Mouse (Mus musculus): ENCODE measurements around the gene Sigmar1. TPM values are rescaled to one million over a fixed set of nuclear protein-coding genes. Genes with fewer than 3 reads are reported as not detected.
"Not testable (repeated sequence)": the region's sequence is repeated elsewhere in the genome, so short reads cannot be mapped to it uniquely, and the experiment has no call there.

Gene Sigmar1
- 10 to 100 TPM; 67.8 to 83.8 TPM for total RNA-seq (2021)
- long read RNA-seq, experiment 1, transcript Sigmar1-201 (4 exons, 1,640 nt), result major isoform, 49 of 72 reads
- long read RNA-seq, experiment 1, partial matches to known transcripts, result 5 of 72 reads
- long read RNA-seq, experiment 1, other reads (novel, unspliced or antisense), result 15 of 72 reads
- long read RNA-seq, experiment 2, transcript Sigmar1-201 (4 exons, 1,640 nt), result major isoform, 54 of 82 reads
- long read RNA-seq, experiment 2, partial matches to known transcripts, result 5 of 82 reads
- long read RNA-seq, experiment 2, other reads (novel, unspliced or antisense), result 14 of 82 reads

- intact Hi-C loops (cut with DNase I), result no loop called here
Observed at GRCm38 (mm10) chr4:41755338-41756305, at the start of gene Sigmar1. Sigmar1 (minus strand) TSS chr4:41756157.

GRCm38 (mm10) chr4:41783197-41783596 is 27.2 kb upstream of the Sigmar1 start:
- DNase-seq (ENCODE audit: low spot score in 2 of 2); intact Hi-C loops (cut with DNase I): not testable (repeated sequence)

More at GRCm38 (mm10) chr4:41755338-41756305, at the start of gene Sigmar1:
- DNase-seq (ENCODE audit: low spot score in 2 of 2), result peak; percentile 84 to 85

DNA sequence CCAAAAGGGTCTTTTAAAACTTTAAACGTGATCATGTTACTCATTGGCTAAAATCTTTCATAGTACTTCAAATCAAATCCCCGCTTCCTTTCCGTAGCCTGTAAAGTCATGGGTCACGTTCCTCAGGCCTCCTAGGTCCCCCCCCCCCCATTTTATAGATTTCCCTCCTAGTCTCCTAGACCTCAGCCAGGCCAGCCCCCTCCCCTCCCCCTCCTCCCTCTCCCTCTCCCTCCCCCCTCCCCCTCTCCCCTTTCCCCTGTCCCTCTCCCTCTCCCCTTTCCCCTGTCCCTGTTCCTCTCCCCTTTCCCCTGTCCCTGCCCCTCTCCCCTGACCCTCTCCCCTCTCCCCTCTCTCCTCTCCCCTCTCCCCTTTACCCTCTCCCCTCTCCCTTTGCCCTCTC is 26.8 kb upstream of the Sigmar1 start:
- DNase-seq (ENCODE audit: low spot score in 2 of 2), result not testable (repeated sequence)

DNA sequence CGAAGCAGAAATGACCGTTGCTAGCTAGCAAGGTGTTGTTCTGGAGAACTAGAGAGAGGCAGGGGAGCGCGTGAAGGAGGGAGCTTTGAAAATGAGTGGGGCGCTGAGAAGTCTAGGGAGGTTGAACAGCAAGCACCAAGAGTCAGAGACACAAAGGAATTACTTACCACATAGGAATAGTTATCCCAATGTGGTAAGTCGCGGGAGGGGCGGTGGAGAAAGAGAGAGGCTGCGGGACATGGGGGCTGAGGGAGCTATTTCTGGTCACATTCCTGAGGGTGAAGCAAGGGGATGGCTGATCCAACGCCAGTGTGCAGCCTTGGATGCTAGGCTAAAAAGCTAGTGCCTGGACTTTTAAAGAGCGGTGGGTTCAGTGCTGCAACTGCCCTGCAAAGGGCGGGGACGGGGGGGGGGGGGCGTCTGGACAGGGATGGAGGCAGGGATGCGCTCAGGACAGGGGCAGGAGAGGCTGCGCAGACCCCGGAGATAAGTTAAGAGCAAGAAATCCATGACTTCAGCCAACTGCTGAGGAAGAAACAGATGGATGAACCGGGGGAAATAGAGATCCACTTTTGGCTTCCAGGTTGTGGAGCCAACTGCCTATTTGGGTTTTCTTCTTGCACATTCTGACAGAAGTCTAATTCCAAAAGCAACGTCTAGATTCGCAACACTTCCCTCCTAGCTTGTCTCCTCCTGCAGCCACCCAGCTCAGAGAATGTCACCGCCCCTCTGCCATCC is 26.0 kb upstream of the Sigmar1 start:
- intact Hi-C loops (cut with DNase I), result not testable (repeated sequence)
- DNase-seq (ENCODE audit: low spot score in 2 of 2), result peak in 1 of 2 experiments; percentile 15

More for the DNA sequence above, 26.8 kb upstream of the Sigmar1 start:
- intact Hi-C loops (cut with DNase I), result not testable (repeated sequence)

- intact Hi-C loops (cut with DNase I), result not testable (repeated sequence)
Observed at GRCm38 (mm10) chr4:41781271-41781670, 25.3 kb upstream of the Sigmar1 start.

GRCm38 (mm10) chr4:41775840-41776239 is 19.9 kb upstream of the Sigmar1 start:
- intact Hi-C loops (cut with DNase I), result not testable (repeated sequence)

More at GRCm38 (mm10) chr4:41781271-41781670, 25.3 kb upstream of the Sigmar1 start:
- not testable (repeated sequence) for DNase-seq (ENCODE audit: low spot score in 2 of 2)

DNA sequence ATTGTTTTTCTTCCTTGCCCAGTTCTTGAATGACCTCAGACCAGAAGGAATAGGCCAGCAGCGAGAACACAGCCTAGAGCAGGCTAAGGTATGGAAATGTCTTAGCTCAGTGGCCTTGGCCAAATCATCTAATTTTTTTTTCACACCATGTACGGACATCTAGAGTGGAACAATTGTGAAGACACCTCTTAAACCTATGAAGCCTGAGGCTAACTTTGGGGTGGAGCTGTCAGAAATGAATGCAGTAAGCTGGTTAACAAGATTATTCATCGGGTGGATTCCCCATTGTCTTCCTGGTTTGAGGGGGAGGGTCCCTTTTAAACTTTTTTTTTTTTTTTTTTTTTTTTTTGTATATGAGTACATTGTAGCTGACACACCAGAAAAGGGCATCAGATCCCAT is 18.5 kb upstream of the Sigmar1 start:
- intact Hi-C loops (cut with DNase I); DNase-seq (ENCODE audit: low spot score in 2 of 2): not testable (repeated sequence)

More at GRCm38 (mm10) chr4:41775840-41776239, 19.9 kb upstream of the Sigmar1 start:
- not testable (repeated sequence) for DNase-seq (ENCODE audit: low spot score in 2 of 2)

DNA sequence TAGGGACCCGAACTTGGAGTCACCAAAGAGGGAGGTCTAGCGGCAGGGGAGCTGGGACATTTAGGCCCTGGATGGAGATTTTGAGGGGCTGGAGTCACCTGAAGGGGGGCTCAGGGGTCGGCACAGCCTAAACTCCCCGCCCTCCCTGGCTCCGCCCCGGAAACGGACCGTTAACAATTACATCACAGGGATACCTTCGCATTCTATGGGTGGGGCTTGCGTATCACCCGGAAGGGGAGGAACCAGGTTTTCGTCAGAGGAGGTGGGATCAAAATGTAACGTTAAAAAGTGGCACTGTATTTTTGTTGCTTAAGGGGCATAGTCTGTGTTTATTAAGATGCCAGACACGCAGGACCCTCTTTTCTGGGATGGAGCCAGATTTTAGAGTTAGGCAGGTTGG is 18.0 kb upstream of the Sigmar1 start, which contains the start of gene Ccl27a:
Gene Ccl27a (minus strand): TSS at position 246 of the 400 bp plus-strand sequence.
- DNase-seq (ENCODE audit: low spot score in 2 of 2), result peak; percentile 75 to 78
- intact Hi-C loops (cut with DNase I), result not testable (repeated sequence)

- intact Hi-C loops (cut with DNase I); DNase-seq (ENCODE audit: low spot score in 2 of 2): not testable (repeated sequence)
Observed at GRCm38 (mm10) chr4:41773502-41773901, 17.5 kb upstream of the Sigmar1 start.

- DNase-seq (ENCODE audit: low spot score in 2 of 2); intact Hi-C loops (cut with DNase I): not testable (repeated sequence)
Observed at GRCm38 (mm10) chr4:41772946-41773345, 17.0 kb upstream of the Sigmar1 start.

DNA sequence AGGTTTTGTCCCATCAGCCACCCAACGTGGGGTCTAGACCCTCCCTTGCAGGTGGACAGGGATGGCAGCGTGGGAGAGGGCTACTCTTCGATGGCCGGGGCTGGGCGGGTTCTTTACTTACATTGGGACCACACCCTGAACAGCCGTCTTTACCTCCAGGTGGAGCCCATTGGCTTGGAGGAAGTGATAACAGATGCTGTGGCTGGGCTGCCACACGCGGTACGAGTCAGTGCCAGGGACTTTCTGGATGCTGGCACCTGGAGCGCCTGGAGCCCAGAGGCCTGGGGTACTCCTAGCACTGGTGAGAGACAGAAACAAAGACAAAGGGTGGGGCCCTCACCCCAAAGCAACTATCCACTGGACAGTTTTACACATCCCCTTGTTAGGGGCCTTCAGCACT is 11.3 kb upstream of the Sigmar1 start:
- intact Hi-C loops (cut with DNase I); DNase-seq (ENCODE audit: low spot score in 2 of 2): not testable (repeated sequence)

GRCm38 (mm10) chr4:41763176-41763575 is 7.2 kb upstream of the Sigmar1 start:
- intact Hi-C loops (cut with DNase I); DNase-seq (ENCODE audit: low spot score in 2 of 2): not testable (repeated sequence)

DNA sequence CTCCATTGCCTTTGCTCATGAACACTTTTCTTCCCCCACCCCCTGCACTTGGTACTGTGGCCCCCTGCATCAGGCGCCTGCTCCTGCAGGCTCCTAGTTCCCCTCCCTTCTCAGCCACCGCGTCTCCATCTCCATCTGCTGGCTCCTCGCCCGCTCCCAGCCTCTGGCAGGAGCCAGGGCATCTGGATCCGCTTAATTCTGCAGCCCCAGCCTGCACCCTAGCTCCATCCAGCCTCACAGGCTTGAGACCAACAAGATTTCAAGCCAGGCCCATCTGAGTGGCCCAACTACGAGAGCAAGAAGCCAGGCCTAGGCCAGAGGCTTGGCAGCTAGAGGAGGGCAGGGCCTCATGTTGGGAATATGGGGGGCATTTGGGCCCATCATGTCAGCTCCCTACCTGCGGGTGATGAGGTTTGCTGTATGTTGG is 6.7 kb upstream of the Sigmar1 start:
- DNase-seq (ENCODE audit: low spot score in 2 of 2), result peak in 1 of 2 experiments; percentile 58
- intact Hi-C loops (cut with DNase I), result not testable (repeated sequence)

DNA sequence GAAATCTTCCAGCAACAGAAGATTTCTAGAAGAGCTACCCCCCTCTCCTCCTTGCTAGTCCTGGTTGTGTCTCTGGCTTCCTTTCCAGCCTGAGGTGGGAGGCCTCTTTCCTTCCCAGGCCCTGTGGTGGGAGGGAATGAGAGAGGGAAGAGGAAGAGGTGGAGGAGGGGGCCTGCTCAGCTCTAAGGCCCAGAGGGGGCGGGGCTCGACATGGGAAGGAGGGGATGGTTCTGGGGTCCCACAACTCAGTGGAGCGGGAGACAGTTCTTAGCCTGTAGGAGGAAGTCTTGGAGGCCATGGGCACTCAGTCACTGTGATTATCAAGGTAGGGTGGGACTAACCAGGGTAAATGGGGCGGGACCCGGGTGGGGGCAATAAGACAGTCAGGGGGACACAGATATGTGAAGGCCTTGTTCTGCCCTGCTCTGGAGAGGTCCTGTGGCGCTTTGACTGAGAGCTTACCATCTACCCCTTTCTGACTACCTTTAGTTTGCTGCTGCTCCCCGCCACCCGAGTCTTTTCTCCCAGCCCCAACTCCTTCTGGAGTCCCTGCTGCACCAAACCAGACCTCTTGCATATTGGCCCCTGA is 6.2 kb upstream of the Sigmar1 start:
- no peak for DNase-seq (ENCODE audit: low spot score in 2 of 2)

GRCm38 (mm10) chr4:41761680-41762079 is 5.7 kb upstream of the Sigmar1 start:
- intact Hi-C loops (cut with DNase I), result no loop called here
- no peak for DNase-seq (ENCODE audit: low spot score in 2 of 2)

More for the DNA sequence above, 6.2 kb upstream of the Sigmar1 start:
- intact Hi-C loops (cut with DNase I), result no loop called here

- intact Hi-C loops (cut with DNase I), result no loop called here
- no peak for DNase-seq (ENCODE audit: low spot score in 2 of 2)
Observed at GRCm38 (mm10) chr4:41760911-41761310, 5.0 kb upstream of the Sigmar1 start.

DNA sequence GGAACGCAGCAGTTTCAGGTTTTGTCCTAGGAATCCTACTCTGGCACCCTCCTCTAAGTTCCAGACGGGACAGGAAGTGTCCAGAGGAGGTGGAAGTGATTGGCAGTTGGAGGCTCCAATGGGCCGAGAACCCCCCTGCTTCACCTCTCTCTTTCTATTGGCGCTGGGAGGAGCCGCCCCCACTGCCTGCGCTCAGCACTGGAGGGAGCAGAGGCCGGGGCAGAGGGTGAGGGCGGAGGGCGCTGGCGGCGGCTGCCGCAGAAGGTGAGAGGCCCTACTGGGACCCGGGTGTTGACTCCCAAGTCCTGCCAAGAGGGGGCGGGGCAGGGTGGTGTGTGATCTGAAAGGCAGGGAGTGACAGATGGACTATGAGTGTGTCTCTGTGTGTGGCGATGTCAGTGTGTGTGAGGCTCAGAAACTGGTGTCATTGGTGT is 4.3 kb upstream of the Sigmar1 start:
- DNase-seq (ENCODE audit: low spot score in 2 of 2), result peak; percentile 75 to 78
- intact Hi-C loops (cut with DNase I), result no loop called here

DNA sequence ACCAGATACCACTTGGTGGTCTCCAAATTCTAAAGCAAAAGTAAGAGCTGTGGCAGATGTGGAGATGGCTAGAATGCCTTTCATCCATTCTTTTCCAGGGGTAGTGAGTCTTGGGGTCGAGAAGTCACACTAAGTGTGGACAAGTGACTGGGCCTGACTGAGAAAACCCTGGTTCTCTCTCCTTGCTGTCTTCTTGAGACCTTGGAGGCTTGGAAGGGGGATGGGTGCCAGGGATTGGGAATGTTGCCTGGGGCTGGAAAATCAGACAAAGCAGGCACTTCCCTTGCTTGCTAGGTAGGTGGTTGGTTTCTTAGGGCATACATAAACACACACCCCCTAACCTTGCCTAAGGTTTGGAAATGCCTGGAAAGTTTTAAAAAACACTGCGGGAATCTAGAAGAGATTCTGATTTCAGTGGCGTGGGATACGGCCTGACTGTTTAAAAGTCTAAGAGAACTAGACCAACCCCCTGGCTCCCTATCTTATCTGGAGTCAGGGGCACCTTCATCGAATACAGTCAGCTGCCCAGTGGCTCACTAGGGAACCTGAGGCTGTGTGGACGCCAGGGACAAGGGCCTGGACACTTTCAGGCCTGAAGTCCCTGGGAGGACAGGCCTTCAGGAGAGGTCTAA is 3.8 kb upstream of the Sigmar1 start:
- intact Hi-C loops (cut with DNase I), result no loop called here
- DNase-seq (ENCODE audit: low spot score in 2 of 2), result no peak
